Mouse (Mus musculus): Measurements from ENCODE around the gene Gipr.
A peak's percentile ranks its signal among the peaks of the same experiment; 100 is the strongest.
"Not testable (repeated sequence)": the region's sequence is repeated elsewhere in the genome, so short reads cannot be mapped to it uniquely, and the experiment has no call there.

Gene Gipr

GRCm38 (mm10) chr7:19178443-19179092 is 12.6 kb upstream of the Gipr start:
- DNase-seq (ENCODE audit: low spot score in 2 of 2), result peak; percentile 76 to 93

- no peak for DNase-seq (ENCODE audit: low spot score in 2 of 2)
These were observed 12.1 kb upstream of the Gipr start for GRCm38 (mm10) chr7:19178035-19178434.

GRCm38 (mm10) chr7:19177216-19177615 is 11.3 kb upstream of the Gipr start:
- DNase-seq (ENCODE audit: low spot score in 2 of 2), result no peak

- no peak for DNase-seq (ENCODE audit: low spot score in 2 of 2)
These were observed 10.6 kb upstream of the Gipr start for GRCm38 (mm10) chr7:19176516-19176947.

- DNase-seq (ENCODE audit: low spot score in 2 of 2), result no peak
These were observed 10.0 kb upstream of the Gipr start, which contains the start of gene Eml2 for GRCm38 (mm10) chr7:19175708-19176515. Eml2 (plus strand) TSS chr7:19176421.

- DNase-seq (ENCODE audit: low spot score in 2 of 2), result peak; percentile 74 to 90
These were observed 6.9 kb upstream of the Gipr start for GRCm38 (mm10) chr7:19172874-19173273.

GRCm38 (mm10) chr7:19171831-19172230 is 5.9 kb upstream of the Gipr start:
- no peak for DNase-seq (ENCODE audit: low spot score in 2 of 2)

- DNase-seq (ENCODE audit: low spot score in 2 of 2), result no peak
These were observed 4.2 kb upstream of the Gipr start for GRCm38 (mm10) chr7:19170142-19170541.

- no peak for DNase-seq (ENCODE audit: low spot score in 2 of 2)
These were observed 3.6 kb upstream of the Gipr start for GRCm38 (mm10) chr7:19169506-19169905.

- DNase-seq (ENCODE audit: low spot score in 2 of 2), result no peak
These were observed 1.1 kb upstream of the Gipr start for GRCm38 (mm10) chr7:19166990-19167389.

GRCm38 (mm10) chr7:19164978-19165377 is 949 bp downstream of the Gipr start:
- DNase-seq (ENCODE audit: low spot score in 2 of 2), result no peak

- no peak for DNase-seq (ENCODE audit: low spot score in 2 of 2)
These were observed 1.7 kb downstream of the Gipr start for GRCm38 (mm10) chr7:19164189-19164588.

- no peak for DNase-seq (ENCODE audit: low spot score in 2 of 2)
These were observed 2.2 kb downstream of the Gipr start for GRCm38 (mm10) chr7:19163752-19164151.

GRCm38 (mm10) chr7:19162928-19163327 is 3.0 kb downstream of the Gipr start:
- DNase-seq (ENCODE audit: low spot score in 2 of 2), result no peak

- no peak for DNase-seq (ENCODE audit: low spot score in 2 of 2)
These were observed 5.8 kb downstream of the Gipr start for GRCm38 (mm10) chr7:19160115-19160514.

- DNase-seq (ENCODE audit: low spot score in 2 of 2), result no peak
These were observed 6.5 kb downstream of the Gipr start for GRCm38 (mm10) chr7:19159411-19159810.

GRCm38 (mm10) chr7:19158601-19159000 is 7.3 kb downstream of the Gipr start:
- DNase-seq (ENCODE audit: low spot score in 2 of 2), result no peak

GRCm38 (mm10) chr7:19157160-19157800 is 8.6 kb downstream of the Gipr start:
- DNase-seq (ENCODE audit: low spot score in 2 of 2), result peak; percentile 92 to 98

- no peak for DNase-seq (ENCODE audit: low spot score in 2 of 2)
These were observed 10.0 kb downstream of the Gipr start for GRCm38 (mm10) chr7:19155825-19156475.

GRCm38 (mm10) chr7:19154796-19155195 is 11.1 kb downstream of the Gipr start:
- no peak for DNase-seq (ENCODE audit: low spot score in 2 of 2)

- DNase-seq (ENCODE audit: low spot score in 2 of 2), result not testable (repeated sequence)
These were observed 14.8 kb downstream of the Gipr start for GRCm38 (mm10) chr7:19151121-19151520.

GRCm38 (mm10) chr7:19149626-19150025 is 16.3 kb downstream of the Gipr start, which contains the start of gene Snrpd2:
Snrpd2 (plus strand) TSS chr7:19149722.
- DNase-seq (ENCODE audit: low spot score in 2 of 2), result peak; percentile 96 to 99

All from spleen, postnatal 4 days (tissue).